Mouse (Mus musculus) stomach, postnatal 0 days (tissue): ENCODE measurements around the gene Zfp335.

Experiments
- CTCF ChIP-seq: IDR thresholded peaks from 2 replicates; pipeline ENCODE4 v1.5.1; 2016; ENCODE audit warnings: antibody characterized with exemption, low read depth, mild to moderate bottlenecking, moderate library complexity
- EP300 ChIP-seq: optimal IDR thresholded peaks from 2 replicates; pipeline ENCODE3; 2016; ENCODE audit warnings: antibody characterized with exemption

DNA sequence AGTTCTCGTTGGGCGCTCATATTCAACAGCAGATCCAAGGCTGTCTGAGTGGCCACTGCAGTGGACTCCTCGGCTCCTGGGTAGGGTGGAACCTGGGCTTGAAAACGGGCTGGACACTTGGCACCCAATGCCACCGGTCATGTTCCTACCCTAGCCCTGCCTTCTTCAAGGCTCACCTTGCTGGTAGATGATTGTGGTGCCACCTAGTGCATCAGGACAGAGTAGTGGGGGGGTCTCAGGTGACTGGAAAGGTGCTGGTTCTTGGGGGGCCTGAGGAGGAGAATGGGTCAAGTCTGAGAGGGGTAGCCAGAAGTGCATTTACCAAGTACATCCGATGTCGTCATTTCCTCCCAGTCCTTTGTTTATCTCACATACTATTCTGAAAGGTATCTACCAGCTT lies 13.5 kb downstream of the Zfp335 start:
- TF ChIP-seq EP300: no peak
- TF ChIP-seq CTCF: no peak
